Mouse (Mus musculus) neutrophil, adult 5-6 weeks (primary cell): ENCODE results near the gene Ankrd35. TPM values are rescaled to one million over a fixed set of nuclear protein-coding genes. Genes with fewer than 3 reads are reported as not detected.
"Not testable (repeated sequence)": the region's sequence is repeated elsewhere in the genome, so short reads cannot be mapped to it uniquely, and the experiment has no call there.

Experiments
- ATAC-seq: fragments of 151-379, 151-347 bp; 2 replicates; pipeline ENCODE4 v1.8.0; 2017; ENCODE audit warnings: mild to moderate bottlenecking, moderate TSS enrichment; ENCODE audit not compliant: insufficient number of reproducible peaks, poor library complexity, low FRiP score, severe bottlenecking; ENCODE audit errors: extremely low read depth
- total RNA-seq: library from RNA; stranded (forward); fragments of 200-1000 nt; gene quantifications from 2 replicates; pipeline ENCODE4 v1.2.3, GENCODE M21; 2017

The Ankrd35 gene
- total RNA-seq, 1 experiment from 2014 or later = 1.0 TPM

GRCm38 (mm10) chr3:96735200-96735599 is 65.3 kb downstream of the Ankrd35 start:
- no peak for ATAC-seq

- no peak for ATAC-seq
These were observed 67.2 kb downstream of the Ankrd35 start for GRCm38 (mm10) chr3:96737013-96737740.

- no peak for ATAC-seq
These were observed 68.1 kb downstream of the Ankrd35 start for GRCm38 (mm10) chr3:96737995-96738394.

GRCm38 (mm10) chr3:96740279-96740678 is 70.3 kb downstream of the Ankrd35 start:
- ATAC-seq = not testable (repeated sequence)

Other genes with a start within 250 kb of the Ankrd35 start
- gene BC107364, start 217.8 kb upstream of the Ankrd35 start, total RNA-seq = not detected in 2 replicates
- not detected in 2 replicates for gene Hfe2, start 145.0 kb upstream of the Ankrd35 start, total RNA-seq
- 1,984 and 2,044 TPM in 2 replicates for gene Txnip, start 112.2 kb upstream of the Ankrd35 start, total RNA-seq
- not detected in 2 replicates for gene Gm16253, start 93.1 kb upstream of the Ankrd35 start, total RNA-seq
- 63.6 and 63.9 TPM in 2 replicates for gene Polr3gl, start 76.0 kb upstream of the Ankrd35 start, total RNA-seq
- gene Ankrd34a, start 73.5 kb upstream of the Ankrd35 start, total RNA-seq = not detected in 2 replicates
- 0.23 TPM in 1 of 2 replicates, not detected in the other for gene Lix1l, start 69.0 kb upstream of the Ankrd35 start, total RNA-seq
- gene Rbm8a, start 40.2 kb upstream of the Ankrd35 start, total RNA-seq = 29.0 and 39.9 TPM in 2 replicates
- 15.1 and 19.3 TPM in 2 replicates for gene Pex11b, start 34.8 kb upstream of the Ankrd35 start, total RNA-seq
- 0.25 TPM in 1 of 2 replicates, not detected in the other for gene Gm42957, start 34.7 kb upstream of the Ankrd35 start, total RNA-seq
- 0.25 and 0.35 TPM in 2 replicates for gene Itga10, start 24.5 kb upstream of the Ankrd35 start, total RNA-seq
- gene Pias3, start 26.3 kb downstream of the Ankrd35 start, total RNA-seq = 29.4 and 36.8 TPM in 2 replicates
- 1.2 TPM in 2 replicates for gene Nudt17, start 38.4 kb downstream of the Ankrd35 start, total RNA-seq
- gene Polr3c, start 57.5 kb downstream of the Ankrd35 start, total RNA-seq = 35.7 and 38.3 TPM in 2 replicates
- 90.6 and 95.0 TPM in 2 replicates for gene Rnf115, start 57.5 kb downstream of the Ankrd35 start, total RNA-seq
- 0.12 TPM in 1 of 2 replicates, not detected in the other for gene Pdzk1, start 159.2 kb downstream of the Ankrd35 start, total RNA-seq
- gene Cd160, start 159.2 kb downstream of the Ankrd35 start, total RNA-seq = 0.25 and 1.2 TPM in 2 replicates
- gene Gja5, start 234.6 kb downstream of the Ankrd35 start, total RNA-seq = not detected in 2 replicates
- gene Gpr89, start 235.2 kb downstream of the Ankrd35 start, total RNA-seq = 6.5 and 7.7 TPM in 2 replicates